Mouse (Mus musculus) lung, adult 2 months (tissue): ENCODE data around the gene Lztr1.

Source experiments
- CTCF ChIP-seq: fragments of 200-500 bp; IDR thresholded peaks from 2 replicates; pipeline ENCODE4 v1.5.1; 2011; ENCODE audit warnings: mild to moderate bottlenecking, low read length, control low read depth; ENCODE audit not compliant: insufficient read depth
- POLR2A ChIP-seq: fragments of 200-500 bp; IDR thresholded peaks from 2 replicates; pipeline ENCODE4 v1.6.1; 2011; ENCODE audit warnings: low read depth, mild to moderate bottlenecking, control low read depth, low read length, borderline replicate concordance; ENCODE audit errors: extremely low read depth

DNA sequence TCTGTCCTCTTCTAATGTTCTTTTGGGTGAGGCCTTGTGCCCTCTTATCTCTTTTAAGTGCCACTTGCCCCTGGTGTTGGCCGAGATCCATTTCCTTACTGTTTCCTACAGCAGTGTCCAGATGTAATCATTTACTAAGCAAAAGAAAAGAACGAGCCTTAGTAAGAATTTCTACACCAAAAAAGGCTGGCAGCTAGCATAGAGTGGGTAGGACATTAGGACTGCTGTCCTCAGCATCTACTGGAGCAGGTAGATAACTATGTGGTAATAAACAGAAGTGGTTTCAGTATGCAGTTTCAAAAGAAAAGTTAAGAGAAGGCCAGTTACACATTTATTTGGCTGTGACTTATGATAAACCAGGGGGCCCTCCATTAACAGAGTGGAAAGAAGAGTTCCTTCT lies 2.2 kb downstream of the Lztr1 start:
- TF ChIP-seq POLR2A: no peak
- TF ChIP-seq CTCF: no peak
